Mouse (Mus musculus): ENCODE measurements around the gene Cd209b.

The Cd209b gene

DNA sequence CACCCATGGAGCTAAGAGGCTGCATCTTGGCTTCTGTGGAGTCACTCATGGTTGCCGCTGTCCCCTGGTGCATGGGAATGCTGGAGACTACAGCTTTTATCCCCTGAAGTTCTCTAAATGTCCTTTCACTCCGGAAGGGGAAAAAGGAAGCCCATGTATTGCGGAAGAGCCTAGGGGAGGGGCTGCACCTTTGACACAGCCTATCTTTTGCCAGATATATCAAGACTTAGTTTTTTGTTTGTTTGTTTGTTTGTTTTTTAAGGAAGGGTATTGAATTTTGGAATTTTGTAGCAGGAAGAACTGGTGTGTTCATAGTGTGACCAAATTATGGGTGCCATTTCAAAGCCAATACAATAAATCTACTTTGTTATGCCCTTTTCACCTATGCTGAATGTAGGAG, at the start of gene Cd209b:
Gene Cd209b, minus strand, starts transcription at position 101 of the 400 bp plus-strand sequence.
- no peak for DNase-seq (ENCODE audit: low spot score in 2 of 2)

DNA sequence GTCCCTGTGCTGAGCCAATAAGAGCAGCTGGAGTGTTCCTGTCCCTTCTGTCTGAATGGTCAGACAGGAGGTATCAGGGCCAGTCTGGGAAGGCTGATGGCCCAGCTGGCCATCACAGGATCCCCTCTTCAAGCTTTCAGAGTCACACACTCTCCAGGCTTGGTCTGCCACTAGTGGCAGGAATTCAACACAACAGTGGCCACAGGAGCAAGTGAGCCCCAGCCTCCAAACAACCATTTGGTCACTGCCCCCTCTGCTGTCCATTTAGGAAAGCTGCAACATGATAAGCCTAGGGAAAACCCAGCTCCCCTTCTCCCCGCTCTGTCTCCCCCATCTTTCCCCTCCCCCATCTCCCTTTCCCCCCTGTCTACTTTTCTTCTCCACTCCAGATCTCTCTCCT, 29.4 kb upstream of the Cd209b start:
- DNase-seq (ENCODE audit: low spot score in 2 of 2) = no peak

DNA sequence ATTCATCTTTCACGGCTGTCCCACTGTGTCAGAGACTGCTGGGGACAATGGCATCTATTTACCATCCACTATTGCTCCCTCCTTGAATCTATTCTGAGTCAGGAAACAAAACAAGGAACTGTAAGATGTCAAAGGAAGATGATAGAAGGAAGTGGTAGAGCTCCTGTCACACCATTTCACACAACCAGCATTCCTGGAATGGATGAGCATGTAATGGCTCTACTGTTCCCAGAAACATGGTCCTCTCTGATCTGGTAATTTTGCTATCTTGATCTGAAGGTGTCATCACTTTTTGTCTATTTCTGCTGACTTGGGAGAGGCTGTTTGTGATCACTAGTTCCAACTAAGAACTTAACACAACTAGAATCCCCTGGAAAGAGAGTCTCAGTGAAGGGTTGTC, 28.0 kb upstream of the Cd209b start, which contains the start of gene Cd209c:
Gene Cd209c, minus strand, starts transcription at position 101 of the 400 bp plus-strand sequence.
- no peak for DNase-seq (ENCODE audit: low spot score in 2 of 2)

DNA sequence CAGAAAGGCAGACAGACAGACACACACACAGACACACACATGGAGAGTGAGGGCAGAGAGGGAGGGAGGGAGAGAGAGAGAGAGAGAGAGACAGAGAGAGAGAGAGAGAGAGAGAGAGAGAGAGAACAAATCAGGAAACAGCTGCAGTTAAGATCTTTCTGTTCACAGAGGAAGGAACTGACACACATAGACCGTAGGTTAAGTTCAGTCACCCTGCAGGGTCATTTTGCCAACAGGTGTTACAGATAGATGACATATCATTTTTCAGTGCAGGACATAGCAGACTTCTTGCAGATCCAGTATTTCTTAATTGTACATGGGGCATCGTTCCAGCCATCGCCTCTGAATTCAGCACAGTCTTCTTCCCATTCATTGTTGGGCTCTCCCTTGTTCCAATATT, 13.4 kb upstream of the Cd209b start:
- DNase-seq (ENCODE audit: low spot score in 2 of 2) = no peak

DNA sequence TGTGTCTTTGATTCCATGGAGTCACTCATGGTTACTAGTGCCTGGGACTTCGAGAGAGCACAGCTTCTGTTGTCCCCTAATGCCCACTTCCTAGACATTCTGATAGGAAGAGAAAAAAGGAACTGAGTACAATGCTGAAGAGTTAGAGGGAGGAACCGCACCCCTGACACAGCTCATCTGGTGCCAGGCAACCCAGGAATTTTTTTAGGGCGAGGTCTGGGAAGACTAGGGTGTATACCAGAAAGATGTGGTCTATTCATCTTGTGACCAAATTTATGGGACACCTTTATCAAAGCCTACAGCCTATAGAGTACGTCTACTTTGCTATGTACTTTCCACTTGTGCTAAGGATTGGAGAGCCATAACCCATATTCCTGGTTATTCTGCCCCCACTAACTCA, 48.2 kb downstream of the Cd209b start, which contains the start of gene Cd209d:
Gene Cd209d, minus strand, starts transcription at position 101 of the 400 bp plus-strand sequence.
- DNase-seq (ENCODE audit: low spot score in 2 of 2) = no peak

DNA sequence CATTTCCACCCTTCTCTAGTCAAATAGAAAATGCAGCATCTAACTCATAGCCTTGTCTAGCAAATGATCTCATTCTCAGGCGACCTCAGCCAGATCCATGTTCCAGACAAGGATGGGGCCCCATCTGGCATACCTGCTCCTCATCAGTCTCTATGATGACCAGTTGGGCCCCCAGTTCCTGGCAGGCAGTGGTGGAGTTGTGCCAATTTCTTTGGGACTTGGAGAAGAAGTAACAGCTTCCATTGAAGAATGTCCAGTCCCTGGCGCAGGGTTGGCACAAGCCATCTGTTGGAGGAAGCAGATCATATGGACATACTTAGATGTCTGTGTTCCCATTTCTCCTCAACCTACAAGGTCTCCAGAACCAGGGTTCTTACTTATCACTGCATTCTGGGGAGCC, 50.5 kb downstream of the Cd209b start:
- DNase-seq (ENCODE audit: low spot score in 2 of 2) = no peak

Data from right cerebral cortex, postnatal 36 days (tissue).